Mouse (Mus musculus): ENCODE data around the gene AI464131.

Gene AI464131

DNA sequence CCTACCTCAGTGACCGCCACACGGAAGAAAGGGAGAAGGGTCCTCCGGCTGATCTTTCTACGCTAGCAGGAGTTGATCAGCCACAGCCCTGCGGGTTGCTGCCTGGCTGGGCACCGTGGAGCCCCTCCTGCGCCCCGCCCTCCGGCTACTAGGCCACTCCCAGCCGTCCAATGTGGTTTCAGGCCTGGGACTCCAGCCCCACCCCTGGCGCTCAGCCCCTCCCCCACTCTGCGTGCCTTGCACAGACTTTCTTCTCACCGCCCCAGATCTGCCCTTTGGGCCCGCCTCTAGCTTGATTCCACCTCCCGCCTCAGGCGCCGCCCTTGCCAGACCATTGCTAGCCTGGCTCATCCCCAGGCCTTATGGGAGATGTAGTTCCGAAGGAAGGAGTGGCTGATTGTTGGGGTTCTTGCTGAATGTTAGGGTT is at the start of gene AI464131:
Gene AI464131, minus strand, starts transcription at position 91 of the 427 bp plus-strand sequence.
- in situ Hi-C loops (cut with MboI; ENCODE audit: low pct_unique_long_range_greater_than_20kb in 1 of 2, low sequenced_read_pairs in 2 of 2, unreplicated experiment in 1 of 2): no loop called here

DNA sequence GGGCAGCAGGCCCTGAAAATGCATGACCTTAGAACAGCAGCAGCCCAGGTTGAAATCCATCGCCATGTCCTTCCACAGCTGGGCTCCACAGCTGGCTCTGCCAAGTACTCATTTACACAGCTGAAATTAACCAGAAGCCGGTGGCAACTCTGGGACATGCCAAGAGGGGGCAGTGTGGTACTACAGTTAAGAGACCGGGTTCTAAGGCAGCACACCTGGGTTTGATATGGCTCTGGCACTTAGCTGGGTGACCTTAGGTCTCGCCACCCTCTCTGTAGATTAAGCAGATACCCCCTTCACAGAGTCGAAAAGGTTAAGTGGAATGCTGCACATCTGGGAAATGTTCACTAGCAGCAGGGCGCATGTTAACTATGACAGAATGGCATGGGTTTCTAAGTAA is 49.7 kb upstream of the AI464131 start:
- in situ Hi-C loops (cut with MboI; ENCODE audit: low pct_unique_long_range_greater_than_20kb in 1 of 2, low sequenced_read_pairs in 2 of 2, unreplicated experiment in 1 of 2): no loop called here

DNA sequence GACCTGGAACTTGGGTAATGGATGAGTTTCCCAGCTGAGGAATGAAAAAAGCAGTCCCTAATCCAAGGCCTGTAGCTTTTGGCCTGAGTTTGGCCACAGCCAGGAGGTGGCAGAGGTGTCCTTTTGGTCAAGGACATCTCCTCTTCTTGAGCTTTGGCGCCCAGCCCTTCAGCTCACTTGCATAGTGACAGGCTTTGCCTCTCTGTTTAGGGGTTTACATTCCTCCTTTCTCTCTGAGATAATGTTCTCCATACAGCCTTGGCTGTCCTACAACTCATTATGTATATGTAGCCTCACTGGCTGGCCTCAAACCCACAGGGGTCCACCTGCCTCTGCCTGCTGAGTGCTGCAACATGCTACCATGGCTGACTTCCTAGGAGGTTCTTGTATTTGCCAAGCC is 44.2 kb upstream of the AI464131 start:
- in situ Hi-C loops (cut with MboI; ENCODE audit: low pct_unique_long_range_greater_than_20kb in 1 of 2, low sequenced_read_pairs in 2 of 2, unreplicated experiment in 1 of 2): no loop called here

DNA sequence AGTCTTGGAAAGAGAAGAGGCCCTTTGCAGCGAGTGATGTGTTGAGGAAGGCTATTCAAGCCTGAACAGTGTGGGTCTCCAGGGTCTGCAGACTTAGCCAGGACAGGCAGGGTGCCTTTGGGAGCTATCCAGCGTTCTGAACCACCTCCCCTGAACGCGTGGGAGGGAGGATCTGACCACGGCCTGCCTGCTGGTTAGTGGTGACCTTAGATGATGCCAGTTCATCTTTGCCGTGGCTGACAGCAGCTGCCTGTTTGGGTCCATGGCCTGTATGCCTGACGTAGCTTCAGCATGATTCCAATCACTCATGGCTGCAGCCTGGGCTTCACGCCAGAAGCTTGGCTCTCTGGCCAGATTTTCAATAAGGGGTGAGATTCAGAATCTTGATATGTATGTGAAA is 43.1 kb upstream of the AI464131 start:
- in situ Hi-C loops (cut with MboI; ENCODE audit: low pct_unique_long_range_greater_than_20kb in 1 of 2, low sequenced_read_pairs in 2 of 2, unreplicated experiment in 1 of 2): no loop called here

DNA sequence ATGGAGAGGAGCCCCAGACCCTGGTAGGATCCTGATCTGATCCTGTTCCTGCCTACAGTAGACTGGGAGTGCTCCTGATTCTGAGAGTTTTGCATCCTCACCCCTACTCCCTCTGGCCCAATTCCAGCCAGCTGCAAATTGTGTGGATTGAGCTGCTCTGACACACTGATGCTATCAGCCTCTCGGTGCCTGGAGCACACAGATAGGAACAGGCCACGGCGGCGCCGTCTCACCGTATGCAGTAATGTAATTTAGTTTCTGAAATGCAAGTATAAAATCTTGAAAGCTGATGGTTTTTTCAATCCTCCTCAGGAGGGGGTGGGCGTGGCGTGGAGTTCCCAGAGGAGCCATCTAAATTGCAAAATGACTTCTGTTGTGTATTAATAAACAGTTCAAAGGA is 39.3 kb upstream of the AI464131 start:
- in situ Hi-C loops (cut with MboI; ENCODE audit: low pct_unique_long_range_greater_than_20kb in 1 of 2, low sequenced_read_pairs in 2 of 2, unreplicated experiment in 1 of 2): loop anchor here in 1 of 2 experiments (5.0 kb wide), 1 partner anchor 70 kb away; no protein-coding TSS in a partner anchor

DNA sequence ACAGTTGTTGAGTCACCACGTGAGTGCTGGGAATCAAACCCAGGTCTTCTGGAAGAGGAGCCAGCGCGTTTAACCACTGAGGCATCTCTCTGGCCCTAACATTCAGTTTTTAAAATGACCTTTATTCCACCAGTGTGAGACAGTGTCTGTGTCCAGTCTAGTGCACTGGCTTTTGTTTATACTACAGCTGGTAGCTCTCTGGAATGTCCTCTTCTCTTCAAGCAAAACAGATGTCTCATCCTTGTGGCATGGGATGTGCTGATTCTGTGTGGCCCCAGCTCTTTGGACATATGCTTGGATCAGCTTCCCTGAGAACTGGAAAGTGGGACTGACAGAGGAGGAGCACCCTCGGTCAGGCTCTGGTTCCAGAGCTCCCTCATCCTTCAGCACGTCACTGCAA is 32.0 kb upstream of the AI464131 start:
- in situ Hi-C loops (cut with MboI; ENCODE audit: low pct_unique_long_range_greater_than_20kb in 1 of 2, low sequenced_read_pairs in 2 of 2, unreplicated experiment in 1 of 2): no loop called here

DNA sequence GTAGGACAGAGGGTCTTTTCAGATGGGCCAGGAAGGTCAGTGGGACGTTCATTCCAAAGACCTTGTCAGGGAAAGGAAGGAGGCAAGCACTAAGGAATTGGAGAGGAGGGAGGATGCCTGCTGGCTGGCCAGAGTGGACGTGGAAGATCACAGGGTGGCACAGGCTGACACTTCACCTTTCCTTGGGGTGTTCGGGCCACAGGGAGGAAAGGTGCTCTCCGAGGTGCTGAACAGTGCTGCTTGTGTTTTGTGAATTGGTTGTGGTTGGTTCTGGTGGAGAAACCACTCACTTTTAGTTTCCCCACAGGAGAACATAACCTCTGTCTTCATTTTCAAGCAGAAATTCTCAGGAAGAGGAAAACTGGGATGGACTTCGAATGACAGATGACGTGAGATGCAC is 29.5 kb upstream of the AI464131 start:
- in situ Hi-C loops (cut with MboI; ENCODE audit: low pct_unique_long_range_greater_than_20kb in 1 of 2, low sequenced_read_pairs in 2 of 2, unreplicated experiment in 1 of 2): no loop called here

DNA sequence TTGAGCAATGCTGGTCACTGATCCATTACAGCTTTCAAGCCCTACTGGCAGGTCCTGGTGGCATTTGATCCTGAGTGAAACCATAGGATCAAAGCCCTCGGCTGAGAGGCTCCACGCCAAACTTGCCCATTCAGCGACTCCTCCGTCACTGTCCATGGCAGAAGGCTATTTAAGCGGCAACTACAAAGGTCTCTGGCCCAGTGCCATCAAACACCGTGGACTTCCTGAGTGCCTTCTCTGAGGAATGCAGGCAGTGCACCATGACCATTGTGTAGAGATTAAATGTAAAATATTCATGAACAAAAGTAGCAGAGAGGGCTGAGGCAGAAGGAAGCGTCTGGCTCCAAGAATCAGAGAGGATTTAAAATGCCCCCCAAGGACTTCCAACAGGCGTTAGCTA is 25.1 kb upstream of the AI464131 start:
- in situ Hi-C loops (cut with MboI; ENCODE audit: low pct_unique_long_range_greater_than_20kb in 1 of 2, low sequenced_read_pairs in 2 of 2, unreplicated experiment in 1 of 2): no loop called here

DNA sequence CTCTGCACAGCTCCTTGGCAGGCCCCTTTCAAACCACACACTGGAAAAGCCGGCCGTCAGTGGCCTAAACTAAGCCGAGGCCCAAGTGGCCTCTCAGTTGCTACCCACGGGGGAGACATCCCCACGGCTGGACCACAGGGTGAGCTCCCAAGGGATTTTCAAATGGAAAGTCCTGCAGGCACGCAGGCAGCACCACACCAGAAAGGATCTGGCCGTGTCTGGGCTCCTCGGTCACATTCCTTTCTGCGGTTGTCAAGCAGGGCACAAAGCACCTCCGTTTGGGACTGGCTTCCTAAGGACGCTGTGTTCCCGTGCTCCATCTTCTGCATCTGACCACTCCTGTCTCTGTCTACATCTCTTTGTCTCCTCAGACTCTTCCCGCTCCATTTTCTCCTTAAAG is 24.2 kb upstream of the AI464131 start:
- in situ Hi-C loops (cut with MboI; ENCODE audit: low pct_unique_long_range_greater_than_20kb in 1 of 2, low sequenced_read_pairs in 2 of 2, unreplicated experiment in 1 of 2): no loop called here

DNA sequence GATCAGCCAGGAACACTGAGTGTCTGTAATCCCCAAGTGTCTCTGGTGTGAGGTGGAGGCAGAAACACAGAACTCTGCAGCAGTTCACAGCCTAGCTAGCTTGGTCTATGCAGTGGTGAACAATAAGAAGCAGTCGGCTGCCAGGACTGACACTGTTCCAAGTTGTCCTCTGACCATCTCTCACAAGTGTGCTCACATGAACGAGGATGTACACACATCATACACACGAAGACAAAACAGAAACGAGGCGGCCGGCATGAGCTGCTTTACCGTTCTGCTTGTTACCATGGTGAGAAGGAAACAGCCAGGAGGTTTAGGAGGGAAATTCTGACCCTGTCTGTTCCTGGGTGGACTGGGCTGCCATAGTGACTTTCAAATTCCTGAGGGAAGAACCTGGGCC is 23.7 kb upstream of the AI464131 start:
- in situ Hi-C loops (cut with MboI; ENCODE audit: low pct_unique_long_range_greater_than_20kb in 1 of 2, low sequenced_read_pairs in 2 of 2, unreplicated experiment in 1 of 2): no loop called here

DNA sequence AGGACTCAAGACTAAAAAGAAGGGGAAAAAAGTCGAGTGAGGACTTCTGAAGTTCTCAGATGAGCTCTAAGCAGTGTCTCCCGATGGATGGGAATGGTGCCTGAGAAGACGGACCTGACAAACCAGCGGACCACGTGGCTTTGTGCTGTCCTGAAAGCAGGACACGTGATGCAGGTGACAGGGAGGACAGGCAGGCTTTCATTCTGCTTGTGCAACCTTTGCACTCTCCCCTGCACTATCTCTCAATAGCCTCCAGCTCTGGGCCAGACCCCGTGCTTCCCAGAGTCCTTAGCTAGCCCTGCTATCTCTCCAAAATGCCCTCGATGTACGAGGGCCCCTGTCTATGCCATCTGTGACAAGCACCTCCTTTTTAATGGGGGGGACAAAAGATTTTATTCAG is 22.0 kb upstream of the AI464131 start:
- in situ Hi-C loops (cut with MboI; ENCODE audit: low pct_unique_long_range_greater_than_20kb in 1 of 2, low sequenced_read_pairs in 2 of 2, unreplicated experiment in 1 of 2): no loop called here

DNA sequence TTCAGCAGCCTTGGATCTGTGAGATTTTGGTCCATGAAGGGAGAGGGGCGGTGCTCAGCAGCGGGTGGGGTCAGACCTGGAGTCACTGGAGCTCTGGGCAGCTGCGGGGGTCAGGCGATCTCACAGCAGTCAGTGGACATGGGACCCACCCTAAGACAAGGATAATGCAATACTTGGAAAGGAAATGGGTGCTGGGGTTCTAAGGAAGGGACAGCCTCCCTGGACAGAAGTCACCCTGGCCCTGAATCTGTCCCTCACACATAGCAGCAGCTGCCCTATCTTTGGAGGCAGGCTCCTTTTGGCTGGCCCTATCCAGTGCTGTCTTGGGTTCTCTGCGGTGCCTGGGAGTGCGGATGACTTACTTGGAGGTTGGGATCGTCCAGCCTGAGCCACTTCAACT is 21.0 kb upstream of the AI464131 start:
- in situ Hi-C loops (cut with MboI; ENCODE audit: low pct_unique_long_range_greater_than_20kb in 1 of 2, low sequenced_read_pairs in 2 of 2, unreplicated experiment in 1 of 2): no loop called here

DNA sequence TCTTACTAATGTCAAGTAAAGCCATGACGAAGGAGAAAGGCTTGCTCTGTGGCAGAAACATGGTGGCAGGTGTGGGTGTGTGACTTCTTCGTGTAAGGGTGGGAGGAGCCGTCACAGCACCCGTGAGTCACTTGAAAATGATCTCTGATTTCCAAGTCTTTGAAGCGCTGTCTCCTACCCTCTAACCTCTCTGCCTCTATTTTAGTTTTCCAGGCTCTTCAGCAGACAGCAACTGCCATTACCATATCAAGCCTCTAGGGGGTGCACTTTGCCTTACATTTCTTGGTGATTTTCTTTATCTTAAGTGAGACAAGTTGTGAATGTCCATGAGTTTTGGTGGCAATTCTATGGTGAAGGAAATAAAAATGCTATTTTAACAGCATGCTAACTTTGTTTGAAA is 19.9 kb upstream of the AI464131 start:
- in situ Hi-C loops (cut with MboI; ENCODE audit: low pct_unique_long_range_greater_than_20kb in 1 of 2, low sequenced_read_pairs in 2 of 2, unreplicated experiment in 1 of 2): no loop called here

DNA sequence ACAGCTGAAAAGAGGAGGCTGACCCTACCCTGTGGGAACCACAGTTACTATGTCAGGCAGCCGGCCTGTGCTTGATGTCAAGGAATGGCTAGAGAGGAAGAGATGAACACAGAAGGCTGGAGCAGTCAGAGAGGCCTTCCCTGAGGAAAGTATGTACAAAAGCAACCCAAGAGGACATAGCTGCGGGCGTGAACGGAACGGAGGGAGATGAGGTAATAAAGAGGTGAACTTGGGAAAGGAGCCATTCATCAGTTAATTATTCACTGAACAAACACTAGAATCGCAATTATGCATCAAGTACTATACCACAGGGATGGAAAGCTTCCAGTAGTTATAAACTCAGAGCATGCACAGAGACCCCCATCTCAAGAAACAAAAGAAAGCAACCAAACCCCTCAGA is 19.3 kb upstream of the AI464131 start:
- in situ Hi-C loops (cut with MboI; ENCODE audit: low pct_unique_long_range_greater_than_20kb in 1 of 2, low sequenced_read_pairs in 2 of 2, unreplicated experiment in 1 of 2): no loop called here

DNA sequence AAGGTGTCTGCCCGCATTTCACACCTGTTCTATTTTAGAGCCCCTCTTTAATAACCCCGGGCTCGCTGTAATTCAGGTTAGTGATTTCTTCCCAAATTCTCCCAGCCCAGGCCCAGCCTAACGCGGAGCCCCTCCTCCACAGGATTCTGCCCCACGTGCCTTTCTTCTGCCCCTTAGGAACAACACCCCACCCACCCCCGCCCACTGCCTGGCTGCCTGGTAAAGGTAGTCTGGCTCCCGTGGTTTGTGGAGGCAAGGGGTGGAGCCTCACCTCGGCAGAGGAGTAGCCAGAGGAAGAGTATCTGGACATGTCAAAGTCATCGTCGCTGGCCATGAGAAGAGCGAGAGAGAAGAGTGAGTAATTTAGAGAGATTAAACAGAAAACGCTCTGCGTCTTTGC is 17.8 kb upstream of the AI464131 start:
- in situ Hi-C loops (cut with MboI; ENCODE audit: low pct_unique_long_range_greater_than_20kb in 1 of 2, low sequenced_read_pairs in 2 of 2, unreplicated experiment in 1 of 2): no loop called here

DNA sequence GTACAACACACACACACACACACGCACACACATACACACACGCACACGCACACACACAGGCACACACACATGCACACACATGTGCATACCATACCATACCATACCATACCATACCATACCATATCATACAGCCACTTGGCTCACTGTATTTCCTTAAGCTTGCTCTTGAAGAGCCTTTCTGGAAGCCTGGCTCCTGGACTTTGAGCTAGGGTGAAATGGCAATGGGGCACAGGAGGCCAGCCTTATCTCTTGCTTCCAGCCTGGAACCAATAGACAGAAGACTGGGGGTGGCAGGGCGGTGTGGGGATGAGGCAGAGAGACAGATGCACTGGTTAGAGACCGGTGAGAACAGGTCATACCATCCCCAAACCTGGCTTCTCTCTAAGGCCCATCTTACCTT is 16.3 kb upstream of the AI464131 start:
- in situ Hi-C loops (cut with MboI; ENCODE audit: low pct_unique_long_range_greater_than_20kb in 1 of 2, low sequenced_read_pairs in 2 of 2, unreplicated experiment in 1 of 2): no loop called here

DNA sequence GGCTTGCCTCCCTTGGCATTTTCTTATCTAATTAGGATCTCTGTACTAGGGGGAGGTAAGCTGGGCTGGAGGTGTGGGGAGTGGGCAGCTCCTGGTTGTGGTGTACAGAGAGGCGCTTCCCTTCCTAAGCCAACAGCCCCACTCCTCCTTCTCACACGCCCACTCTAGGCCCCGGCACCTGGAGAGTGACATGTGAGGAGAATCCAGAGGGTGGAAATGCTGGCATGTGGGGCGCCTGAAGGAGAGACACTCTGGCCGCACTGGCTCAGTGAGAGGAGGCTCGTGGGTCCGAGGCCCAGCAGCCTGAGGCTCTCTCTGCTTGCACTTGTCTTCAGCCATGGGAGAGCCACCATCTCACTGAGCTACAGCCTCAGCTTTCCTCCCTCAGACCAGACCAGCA is 15.5 kb upstream of the AI464131 start:
- in situ Hi-C loops (cut with MboI; ENCODE audit: low pct_unique_long_range_greater_than_20kb in 1 of 2, low sequenced_read_pairs in 2 of 2, unreplicated experiment in 1 of 2): no loop called here

DNA sequence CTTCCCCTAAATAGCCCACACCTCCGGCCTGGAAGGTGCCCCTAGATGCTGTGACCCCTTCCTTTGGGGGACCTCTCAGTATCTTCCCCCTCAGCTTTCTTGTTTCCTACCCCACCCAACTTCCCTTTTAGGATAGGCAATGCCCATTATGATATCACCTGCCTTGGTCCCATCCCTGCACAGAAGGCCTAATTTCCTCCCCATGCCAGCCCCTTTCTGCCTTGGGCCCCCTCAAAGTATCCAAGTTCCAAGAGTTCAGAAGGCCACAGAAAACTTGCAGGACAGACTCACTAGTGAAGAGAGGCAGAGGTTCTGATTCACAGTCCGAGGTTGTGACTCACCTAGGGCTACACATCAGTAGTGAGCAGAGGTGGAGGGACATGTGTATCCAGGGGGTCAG is 14.4 kb upstream of the AI464131 start, which contains the start of gene 1110017D15Rik:
Gene 1110017D15Rik, minus strand, starts transcription at position 101 of the 400 bp plus-strand sequence.
- in situ Hi-C loops (cut with MboI; ENCODE audit: low pct_unique_long_range_greater_than_20kb in 1 of 2, low sequenced_read_pairs in 2 of 2, unreplicated experiment in 1 of 2): no loop called here

DNA sequence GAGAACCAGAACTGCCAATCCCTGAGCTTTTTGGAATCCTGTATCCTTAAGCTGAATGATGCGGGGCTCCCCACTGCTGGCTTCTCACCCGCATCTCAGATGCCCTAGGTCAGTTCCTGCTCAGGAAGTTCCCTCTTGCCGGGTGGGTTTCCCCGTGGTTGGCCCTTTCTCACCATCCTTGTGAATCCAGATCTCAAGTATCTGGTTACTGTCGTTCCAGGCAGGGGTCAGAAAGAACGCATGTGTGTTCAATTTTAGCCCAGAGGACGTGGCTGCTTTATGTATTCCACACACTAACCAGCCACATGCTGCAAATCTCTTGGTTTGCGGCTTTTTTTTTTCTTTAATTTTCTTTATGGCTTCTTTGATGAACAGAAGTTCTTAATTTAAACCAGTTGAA is 10.8 kb upstream of the AI464131 start:
- in situ Hi-C loops (cut with MboI; ENCODE audit: low pct_unique_long_range_greater_than_20kb in 1 of 2, low sequenced_read_pairs in 2 of 2, unreplicated experiment in 1 of 2): no loop called here

DNA sequence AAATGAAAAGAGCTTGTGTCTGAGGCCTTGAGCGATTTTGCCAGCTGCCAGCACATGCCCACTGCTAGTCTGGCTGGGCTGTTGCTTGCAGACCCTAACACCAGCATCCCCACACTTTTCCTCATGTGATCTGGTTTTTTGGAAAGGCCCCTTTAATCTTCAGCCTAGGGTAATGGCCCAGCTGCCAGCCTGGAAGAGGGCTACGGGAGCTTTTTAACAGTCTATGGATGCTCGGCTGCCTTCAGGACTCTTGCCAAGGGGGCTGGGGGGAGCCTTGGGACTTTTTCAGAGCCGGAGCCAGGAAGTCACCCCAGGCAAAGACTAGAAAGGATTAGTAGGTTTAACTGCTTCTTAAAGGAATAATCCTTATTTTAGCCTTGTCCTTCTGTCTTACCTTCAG is 10.4 kb upstream of the AI464131 start:
- in situ Hi-C loops (cut with MboI; ENCODE audit: low pct_unique_long_range_greater_than_20kb in 1 of 2, low sequenced_read_pairs in 2 of 2, unreplicated experiment in 1 of 2): no loop called here

DNA sequence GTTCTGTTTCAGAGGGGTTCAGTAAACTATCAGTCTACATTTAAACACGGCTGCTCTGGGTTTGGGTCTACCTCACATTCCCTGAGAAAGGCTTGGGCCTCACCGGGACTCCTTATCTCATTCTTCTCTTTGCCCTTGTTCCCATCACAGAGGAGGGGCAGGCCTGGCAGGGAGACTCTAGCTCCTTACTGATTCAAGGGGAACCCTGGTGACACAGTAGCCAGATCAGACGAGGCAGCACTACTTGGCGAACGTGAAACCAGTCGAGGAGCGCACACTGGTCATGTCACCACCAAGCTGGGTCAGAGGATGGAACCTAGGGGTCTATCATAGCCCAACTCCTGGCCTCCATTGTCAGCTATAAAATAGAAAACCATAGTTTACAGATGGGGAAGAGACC is 5.1 kb upstream of the AI464131 start:
- in situ Hi-C loops (cut with MboI; ENCODE audit: low pct_unique_long_range_greater_than_20kb in 1 of 2, low sequenced_read_pairs in 2 of 2, unreplicated experiment in 1 of 2): no loop called here

Measured in mouse embryonic stem cell (cell line).